Mouse (Mus musculus) left cerebral cortex, postnatal 25 days (tissue): ENCODE data around the gene Fam168b. TPM values are rescaled to one million over a fixed set of nuclear protein-coding genes. Genes with fewer than 3 reads are reported as not detected.

Source experiments
- DNase-seq, 2 experiments: peaks; one replicate each; pipeline ENCODE4 v3.0.0; 2022; ENCODE audit warnings: low spot score in 2 of 2, mixed read lengths in 1 of 2
- intact Hi-C: fragments of 180-260 bp; cut with DNase I; formaldehyde crosslinking; loops from one replicate; pipeline ENCODE4 v1.15.1; 2025
- total RNA-seq, 2 experiments: library from RNA; stranded (reverse); gene quantifications; 2 replicates each; pipeline ENCODE4 v1.2.3; 2021

Gene Fam168b
- total RNA-seq, 2 experiments from 2014 or later, result 244 to 252 TPM

DNA sequence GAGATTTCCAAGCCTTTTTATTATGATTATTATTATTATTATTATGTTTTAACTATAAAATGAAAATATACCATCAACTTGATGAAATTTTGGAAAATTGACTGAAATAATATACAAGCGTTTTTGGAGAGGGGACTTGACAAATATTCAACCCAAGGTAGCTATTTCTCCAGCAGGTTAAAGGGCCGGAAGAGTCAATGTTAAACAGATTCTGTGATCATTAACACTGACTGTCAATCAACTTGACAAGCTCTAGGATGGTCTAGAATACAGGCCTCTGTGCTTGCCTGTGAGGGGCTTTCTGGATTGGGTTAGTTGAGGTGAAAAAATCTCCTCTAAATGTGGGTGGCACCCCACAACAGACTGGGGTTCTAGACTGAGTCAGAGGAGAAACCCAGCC, 10.9 kb upstream of the Fam168b start:
- intact Hi-C loops, result no loop called here

DNA sequence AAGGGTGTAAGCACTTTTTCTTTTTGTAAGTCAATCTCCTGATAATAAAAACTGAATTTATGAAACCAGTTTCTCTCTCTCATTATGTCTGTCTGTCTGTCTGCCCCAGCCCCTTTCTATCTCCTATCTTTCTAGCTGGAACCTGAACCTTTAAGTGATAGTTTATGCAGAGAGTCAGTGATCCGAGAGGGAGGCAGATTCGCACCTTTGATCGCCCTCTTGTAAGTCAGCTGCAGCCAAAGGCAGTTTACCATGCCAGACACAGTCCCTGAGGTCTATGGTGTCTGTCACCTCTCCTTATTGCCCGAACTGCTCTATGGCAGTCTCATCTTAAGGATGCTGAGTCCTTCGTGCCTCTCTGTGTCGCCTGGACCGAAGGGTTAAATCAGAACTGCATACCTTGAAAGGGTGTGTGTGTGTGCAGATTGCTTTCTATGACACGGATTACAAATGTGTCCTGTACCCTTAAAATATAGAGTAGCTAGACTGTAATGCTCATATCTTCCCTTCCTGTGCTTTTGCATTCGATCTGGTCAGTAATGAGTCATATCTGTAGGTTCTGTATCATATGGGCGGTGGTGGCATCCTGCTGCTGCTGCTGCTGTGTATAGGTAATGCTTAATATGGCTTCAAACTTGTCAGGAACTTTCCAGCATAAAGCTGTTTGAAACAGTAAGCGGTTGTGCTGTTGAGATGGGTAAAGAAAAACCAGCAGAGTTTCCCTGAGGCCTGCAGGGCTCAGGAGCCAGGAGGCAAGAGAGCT, 9.4 kb upstream of the Fam168b start:
- intact Hi-C loops, result no loop called here

More for the DNA sequence above, 10.9 kb upstream of the Fam168b start:
- DNase-seq, result no peak

DNA sequence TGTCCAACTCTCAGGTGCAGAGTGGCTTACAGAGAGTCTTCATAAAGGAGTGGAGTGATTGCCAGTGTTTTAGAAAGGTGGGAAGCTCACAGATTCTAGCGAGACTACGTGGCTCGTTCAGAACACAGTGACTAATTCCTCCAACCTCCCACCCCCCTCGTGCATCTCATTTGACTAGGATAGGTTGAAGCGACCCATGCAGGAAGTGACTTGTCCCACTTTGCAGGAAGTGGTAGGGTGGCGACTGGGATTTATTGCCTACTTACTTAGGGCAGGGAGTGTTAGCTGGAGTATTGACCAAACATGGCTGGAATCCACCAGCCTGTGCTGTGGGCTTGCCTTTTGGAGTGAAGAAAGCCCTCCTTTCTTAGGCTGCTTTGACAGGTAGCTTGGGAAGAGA, 8.7 kb upstream of the Fam168b start:
- DNase-seq, result peak in 1 of 2 experiments; percentile 60

More for the DNA sequence above, 9.4 kb upstream of the Fam168b start:
- no peak for DNase-seq

DNA sequence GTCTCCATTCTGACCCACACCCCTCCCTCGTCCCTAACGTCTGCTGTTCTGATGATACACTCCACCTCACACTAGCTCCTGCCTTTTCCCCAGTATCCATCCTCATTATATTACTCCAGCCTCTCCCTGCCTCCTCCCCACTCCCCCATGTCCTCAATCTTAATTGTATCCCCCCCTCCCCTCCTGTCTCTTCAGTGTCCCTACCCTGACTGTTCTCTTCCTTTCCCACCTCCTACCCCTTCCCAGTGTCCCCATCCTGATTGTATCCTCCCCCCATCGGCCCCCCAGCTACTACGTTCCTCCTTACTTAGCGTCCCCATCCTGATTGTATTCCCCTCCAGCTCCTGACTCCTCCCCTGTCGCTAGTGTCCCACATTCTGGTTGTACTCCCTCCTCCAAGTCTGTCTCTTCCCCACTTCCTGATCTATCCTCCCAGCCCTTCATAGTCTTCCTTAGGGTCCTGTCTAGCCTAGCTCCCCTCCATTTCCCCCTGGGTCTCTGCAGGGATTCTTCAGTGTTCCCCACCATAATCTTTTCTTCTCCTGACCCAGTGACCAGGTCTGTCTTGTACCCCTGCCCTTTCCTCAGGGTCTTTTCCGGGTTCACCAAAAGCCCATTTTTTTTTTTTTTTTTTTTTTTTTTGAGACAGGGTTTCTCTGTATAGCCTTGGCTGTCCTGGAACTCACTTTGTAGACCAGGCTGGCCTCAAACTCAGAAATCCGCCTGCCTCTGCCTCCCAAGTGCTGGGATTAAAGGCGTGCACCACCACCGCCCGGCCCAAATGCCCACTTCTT, 7.7 kb upstream of the Fam168b start:
- intact Hi-C loops, result no loop called here
- peak in 1 of 2 experiments; percentile 31 for DNase-seq

More for the DNA sequence above, 8.7 kb upstream of the Fam168b start:
- intact Hi-C loops, result no loop called here

DNA sequence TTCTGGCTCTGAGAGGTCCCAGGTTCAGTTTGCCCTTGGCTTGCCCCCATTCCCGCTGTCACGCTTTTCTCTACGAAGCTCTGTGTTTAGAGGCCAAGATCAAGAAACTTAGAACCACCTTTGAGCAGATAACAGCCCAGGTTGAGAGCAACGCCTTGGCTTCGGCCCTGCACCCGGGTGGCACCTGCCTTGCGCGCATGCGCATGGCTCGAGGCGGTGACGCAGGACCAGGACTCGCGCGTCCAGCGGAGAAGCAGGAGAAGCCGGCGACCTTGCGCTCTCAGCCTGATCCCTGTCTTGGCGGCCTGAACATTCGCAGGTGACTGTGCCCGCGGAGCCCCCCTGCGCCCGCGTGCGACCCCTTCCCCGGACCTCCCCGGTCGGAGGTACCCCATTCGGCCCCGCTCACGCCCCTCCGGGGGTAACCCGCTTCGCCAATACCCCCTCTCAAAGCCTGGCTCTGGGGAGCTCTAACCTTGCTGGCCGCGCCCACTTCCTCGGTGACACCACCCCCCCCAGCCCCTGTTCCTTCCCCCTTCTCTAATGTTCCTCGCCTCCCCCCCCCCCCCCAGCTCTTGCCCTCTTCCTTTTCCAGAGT, 7.0 kb upstream of the Fam168b start, which contains the start of gene Plekhb2:
Plekhb2 (plus strand) TSS at position 232 of the 598 bp plus-strand sequence.
- intact Hi-C loops, result no loop called here

DNA sequence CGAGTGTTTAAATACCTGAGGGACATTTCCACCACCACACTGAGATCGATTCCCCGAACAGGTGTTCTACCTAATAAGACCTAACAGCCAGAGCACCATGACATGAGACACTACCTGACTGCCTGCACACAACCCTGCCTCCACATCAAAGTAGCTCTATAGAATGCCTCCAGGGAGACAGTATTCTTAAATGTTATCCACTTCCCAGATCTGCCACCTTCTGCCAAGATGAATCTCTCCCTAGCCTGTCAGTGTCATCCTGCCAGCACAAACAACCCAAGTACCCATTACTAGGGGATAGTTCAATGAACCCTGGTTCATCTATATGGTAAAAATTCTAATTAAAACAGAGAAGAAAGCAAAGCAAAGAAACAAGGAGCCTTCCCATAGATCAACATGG, 4.2 kb upstream of the Fam168b start:
- no peak for DNase-seq
- intact Hi-C loops, result no loop called here

More for the DNA sequence above, 7.0 kb upstream of the Fam168b start, which contains the start of gene Plekhb2:
- peak; percentile 89 to 91 for DNase-seq

DNA sequence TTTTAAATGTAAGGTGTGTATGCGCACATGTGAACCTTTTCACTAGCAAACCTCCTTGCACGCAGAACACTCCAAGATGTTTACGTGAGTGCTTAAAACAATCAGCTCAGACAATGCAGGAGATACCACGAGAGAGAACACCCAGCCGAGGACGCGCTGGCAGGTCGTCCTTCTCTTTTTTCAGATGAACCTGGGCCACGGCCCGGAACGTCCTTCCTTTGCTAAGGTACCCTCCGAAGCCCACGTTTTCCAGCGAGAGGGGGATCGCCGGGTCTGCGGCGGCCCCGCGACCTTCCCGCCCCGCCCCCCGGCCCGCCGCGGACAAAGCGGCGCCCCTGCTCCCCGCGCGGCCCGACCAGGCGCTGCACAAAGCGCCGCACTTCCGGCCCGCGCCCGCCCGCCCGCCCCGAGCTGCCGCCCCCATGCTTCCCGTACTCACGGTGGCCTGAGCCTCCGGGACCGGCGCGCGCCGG, 440 bp downstream of the Fam168b start:
- intact Hi-C loops, result loop anchor here (2.0 kb wide), 1 partner anchor 40 kb away; no protein-coding TSS in a partner anchor
- peak in 1 of 2 experiments; percentile 58 for DNase-seq

DNA sequence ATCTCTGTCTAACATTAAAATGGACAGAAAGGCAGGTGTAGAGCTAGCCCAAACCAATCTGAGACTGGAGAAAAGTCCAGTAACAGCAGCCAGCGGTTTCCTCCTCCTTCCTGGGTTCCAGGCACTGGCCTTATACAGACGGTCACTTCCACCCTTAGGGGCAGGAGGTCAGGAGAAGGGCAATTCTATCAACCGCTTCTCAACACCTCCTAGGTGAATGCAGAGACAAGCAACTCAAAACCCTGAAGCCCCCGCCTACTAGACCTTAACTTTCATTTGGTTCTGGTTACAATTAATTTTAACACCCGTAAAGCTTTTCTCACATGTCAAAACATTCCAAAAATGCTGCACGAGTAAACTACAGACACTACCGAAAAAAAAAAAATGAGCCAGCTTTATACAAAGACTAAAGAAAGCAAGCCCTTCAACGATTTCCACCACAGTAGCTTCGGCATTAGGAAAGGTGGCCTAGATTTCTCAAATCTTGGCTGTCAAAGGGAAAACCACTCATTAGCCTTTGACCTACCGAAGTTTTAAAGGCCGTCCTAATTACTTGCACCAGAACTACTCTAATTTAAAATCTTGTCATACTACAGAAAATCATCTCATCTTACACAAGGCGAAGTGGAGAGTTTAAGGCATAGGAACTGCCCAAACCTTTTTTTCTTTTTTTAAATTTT, 1.0 kb downstream of the Fam168b start:
- intact Hi-C loops, result loop anchor here (2.0 kb wide), 1 partner anchor 39 kb away; no protein-coding TSS in a partner anchor

DNA sequence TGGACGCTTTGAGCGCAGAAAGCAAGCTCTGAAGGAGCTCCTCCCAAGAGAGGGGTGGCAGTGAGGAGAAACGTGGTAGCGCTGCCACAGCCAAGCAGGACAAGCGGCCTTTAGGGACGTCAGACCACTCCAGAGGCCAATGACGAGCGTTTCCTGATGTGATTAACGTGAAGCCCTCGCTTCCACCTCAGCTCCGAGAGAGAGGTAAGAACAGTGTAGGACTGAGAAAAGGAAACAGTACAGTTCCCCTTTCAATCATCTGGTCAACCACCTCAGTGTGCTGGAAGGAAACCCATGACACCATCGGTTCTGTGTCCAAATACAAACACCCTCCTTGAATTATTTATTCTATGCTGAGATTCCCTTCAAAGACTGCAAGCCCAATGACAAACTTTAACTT, 3.6 kb downstream of the Fam168b start:
- intact Hi-C loops, result no loop called here

More for the DNA sequence above, 1.0 kb downstream of the Fam168b start:
- DNase-seq, result no peak

DNA sequence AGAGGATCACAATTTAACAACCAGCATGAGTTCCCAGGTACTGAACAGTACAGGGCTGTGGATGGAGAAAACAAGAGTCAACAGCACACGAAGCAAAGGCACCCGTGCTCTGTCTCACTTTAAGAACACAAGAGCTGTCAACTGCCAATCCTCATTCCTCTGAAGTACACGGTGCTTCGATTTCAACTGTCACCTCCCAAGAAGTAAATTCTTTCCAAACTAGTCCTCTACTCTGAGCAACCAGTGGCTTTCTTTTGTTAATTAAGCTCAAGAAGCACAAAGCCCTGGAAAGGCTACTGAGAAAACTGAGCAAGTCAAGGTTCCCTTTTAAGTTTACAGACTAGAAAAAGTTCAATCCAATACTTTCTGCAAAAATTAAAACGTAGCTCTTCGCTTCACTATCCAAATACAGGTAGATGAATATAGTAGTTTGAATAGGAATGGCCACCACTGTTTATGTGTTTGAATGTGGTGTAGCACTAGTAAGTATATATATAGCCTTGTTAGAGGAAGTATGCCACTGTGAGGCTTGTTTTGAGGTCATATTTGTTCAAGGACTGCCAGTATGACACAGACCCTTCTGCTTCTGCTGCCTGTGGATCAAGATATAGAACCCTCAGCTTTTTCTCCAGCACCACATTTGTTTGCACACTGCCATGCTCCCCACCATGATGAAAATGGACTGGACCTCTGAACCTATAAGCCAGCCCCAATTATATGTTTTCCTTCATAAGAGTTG, 4.7 kb downstream of the Fam168b start:
- intact Hi-C loops, result no loop called here
- DNase-seq, result no peak

More for the DNA sequence above, 3.6 kb downstream of the Fam168b start:
- DNase-seq, result no peak

DNA sequence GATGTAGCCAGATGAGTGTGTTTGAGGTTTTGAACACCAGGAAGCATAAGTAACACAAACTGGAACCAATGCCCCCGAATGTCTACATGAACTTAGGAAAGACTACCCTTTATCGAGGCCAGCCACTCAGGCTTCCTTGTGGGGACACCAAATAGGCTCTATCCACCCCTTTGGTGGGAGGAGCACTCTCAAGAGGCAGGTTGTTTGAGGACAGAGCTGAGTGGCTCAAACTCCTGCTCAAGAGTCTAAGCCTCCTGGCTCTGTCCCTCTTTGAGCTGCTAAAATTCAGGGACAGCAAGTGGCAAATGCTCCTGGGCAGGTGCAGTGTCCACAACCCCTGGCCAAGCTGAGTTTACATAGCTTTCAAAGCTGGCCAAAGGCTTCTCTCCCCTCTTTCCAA, 8.0 kb downstream of the Fam168b start:
- DNase-seq, result no peak
- intact Hi-C loops, result no loop called here

DNA sequence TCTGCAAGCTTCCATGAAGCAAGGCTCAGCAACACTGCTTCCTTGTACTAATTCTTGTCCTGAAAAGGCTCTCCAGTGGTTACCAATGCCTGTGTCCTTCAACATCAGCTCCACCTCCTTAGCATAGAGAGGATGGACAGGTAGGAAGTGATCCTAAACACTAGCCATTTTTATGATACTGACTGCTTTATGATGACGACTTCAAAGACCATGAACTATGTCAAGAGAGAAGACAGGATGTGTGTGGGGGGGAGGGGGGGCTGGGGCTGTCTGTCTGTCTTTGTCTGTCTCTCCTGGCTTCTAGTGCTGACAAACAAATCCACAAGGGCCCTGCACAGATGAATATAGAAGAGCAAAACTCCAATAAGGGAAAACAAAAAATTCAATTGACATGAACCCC, 11.5 kb downstream of the Fam168b start:
- intact Hi-C loops, result no loop called here
- DNase-seq, result no peak

DNA sequence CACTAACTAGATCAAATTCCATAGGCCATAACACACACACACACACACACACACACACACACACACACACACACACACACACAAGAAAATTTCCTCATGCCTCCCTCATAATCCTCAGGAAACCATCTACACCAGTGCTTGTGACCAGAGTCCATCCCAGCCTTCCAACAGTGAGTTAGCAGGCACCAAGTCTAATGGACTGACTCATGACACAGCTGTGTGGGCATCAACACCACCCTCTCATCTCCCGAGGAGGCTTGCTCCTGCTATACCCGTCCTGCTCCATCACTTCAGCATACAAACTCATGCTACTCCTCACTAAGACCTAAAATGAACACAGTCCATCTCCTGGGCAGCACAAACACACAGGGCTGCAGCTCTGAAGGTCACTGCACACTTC, 11.9 kb downstream of the Fam168b start:
- intact Hi-C loops, result no loop called here
- DNase-seq, result peak in 1 of 2 experiments; percentile 59

DNA sequence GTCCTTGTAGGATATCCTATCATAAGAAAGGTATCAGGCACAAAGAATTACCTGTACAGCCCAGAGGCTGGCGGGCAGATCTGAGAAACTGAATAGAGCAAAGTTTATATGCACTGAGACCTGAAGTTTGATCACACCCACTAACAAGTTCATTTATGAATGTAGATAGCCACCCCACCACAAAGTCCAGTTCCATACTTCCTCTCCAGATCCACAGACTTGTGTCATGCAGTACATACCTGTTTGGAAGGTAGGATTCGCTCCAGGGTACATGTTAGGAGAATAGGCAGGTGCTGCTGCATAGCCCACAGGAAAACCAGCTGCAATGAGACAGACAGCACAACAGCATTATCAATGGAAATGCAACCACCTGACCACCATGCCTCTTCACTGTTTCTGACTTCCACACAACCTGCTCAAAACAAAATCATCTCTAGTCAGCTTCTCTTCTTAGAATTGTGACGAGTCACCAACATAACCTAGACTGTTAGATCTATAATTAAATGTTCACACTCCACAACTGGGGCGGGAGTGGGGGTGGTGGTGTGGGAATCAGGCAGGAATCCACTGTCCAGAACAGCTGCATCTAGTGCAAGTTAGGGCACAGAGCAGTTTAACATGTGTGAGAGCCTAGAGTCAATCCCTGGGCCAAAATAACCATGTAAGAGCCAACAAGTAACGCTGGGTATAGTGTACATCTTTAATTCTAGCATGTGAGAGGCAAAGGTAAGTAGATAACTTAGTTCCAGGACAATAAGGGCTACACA, 14.2 kb downstream of the Fam168b start:
- DNase-seq, result no peak
- intact Hi-C loops, result no loop called here

DNA sequence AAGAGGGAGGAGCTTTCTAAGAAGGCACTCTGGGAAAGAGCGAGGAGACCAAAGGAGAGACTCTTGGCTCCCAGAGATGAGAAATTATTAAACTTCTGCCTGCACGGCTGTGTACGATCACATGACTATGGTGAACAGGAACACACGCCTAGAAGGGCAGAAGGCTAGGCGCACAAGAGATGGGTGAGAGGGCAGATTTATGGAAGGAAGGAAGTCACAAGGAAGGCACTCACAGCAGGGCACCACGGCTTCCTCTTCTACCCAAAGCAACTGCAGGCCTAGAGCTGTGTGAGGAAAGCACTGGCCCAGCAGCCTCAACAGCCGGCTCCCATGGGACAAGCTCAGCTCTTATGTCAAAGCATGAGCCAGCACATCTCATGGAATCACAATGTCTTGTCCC, 15.0 kb downstream of the Fam168b start:
- no peak for DNase-seq
- intact Hi-C loops, result no loop called here

DNA sequence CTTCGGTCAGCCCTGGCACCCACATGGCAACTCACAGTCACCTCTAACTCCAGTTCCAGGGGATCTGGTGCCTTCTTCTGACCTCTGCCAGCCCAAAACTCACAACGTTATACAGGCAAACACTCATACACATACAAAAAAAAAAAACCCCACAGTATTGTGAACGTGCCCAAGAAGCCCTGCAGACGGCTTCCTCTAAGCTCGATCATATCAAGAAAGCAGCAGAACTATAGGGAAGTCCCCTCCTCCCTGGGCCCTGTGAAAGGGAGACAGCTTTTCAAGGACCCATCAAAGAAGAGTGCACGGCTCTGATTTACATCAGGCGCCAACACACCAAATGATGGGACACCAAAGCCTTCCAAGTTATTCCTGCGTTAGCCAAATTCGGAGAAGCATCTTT, 17.0 kb downstream of the Fam168b start:
- no peak for DNase-seq
- intact Hi-C loops, result no loop called here

DNA sequence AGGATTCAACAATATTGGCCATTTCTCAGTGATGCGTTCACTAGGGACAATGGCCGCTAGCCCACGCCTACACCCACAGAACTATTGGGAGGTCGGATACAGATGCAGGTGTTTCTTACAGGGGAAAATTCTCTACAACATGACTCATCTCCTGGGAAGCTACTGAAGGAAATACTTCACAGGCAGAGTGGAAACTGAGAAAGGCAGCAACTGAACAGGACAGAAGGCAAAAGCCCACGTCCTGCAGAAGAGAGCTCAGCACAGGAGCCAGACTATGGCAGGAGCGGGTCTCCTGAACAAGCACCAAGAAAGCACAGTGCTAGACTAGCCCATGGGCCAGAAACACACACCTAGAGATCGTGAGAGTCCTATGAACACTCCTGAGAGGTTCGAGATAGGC, 18.7 kb downstream of the Fam168b start:
- intact Hi-C loops, result no loop called here

DNA sequence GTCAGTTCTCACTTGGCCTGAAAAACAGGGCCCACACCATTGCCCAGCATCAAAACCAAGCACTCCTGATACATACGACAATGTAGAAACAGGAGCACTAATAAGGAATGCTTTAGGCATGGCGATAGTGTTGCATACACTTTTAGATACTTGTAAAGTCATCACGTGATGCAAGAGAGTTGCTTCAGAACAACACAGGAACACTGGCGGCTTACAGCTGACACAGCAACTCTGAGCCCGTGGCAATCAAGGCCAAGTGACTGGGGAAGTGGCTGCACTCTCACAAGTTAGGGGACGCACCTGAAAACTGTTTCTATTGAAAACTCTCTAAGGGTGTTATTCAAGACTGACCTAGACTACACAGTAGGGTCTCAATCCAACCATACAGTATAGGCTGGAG, 19.5 kb downstream of the Fam168b start:
- DNase-seq, result no peak
- intact Hi-C loops, result loop anchor here (2.0 kb wide), 1 partner anchor 19 kb away; no protein-coding TSS in a partner anchor

More for the DNA sequence above, 18.7 kb downstream of the Fam168b start:
- DNase-seq, result peak in 1 of 2 experiments; percentile 61
